Mouse (Mus musculus) pancreas, adult 10 weeks (tissue): ENCODE data around the gene Itgax. TPM values are rescaled to one million over a fixed set of nuclear protein-coding genes. Genes with fewer than 3 reads are reported as not detected.

ENCODE experiments used
- polyA plus RNA-seq: library from polyadenylated mRNA; stranded (reverse); fragments of 350-450 nt; fragmentation: Illumina TruSeq; extraction: RNeasy Lipid Tissue Mini Kit (QIAGEN cat#74804); gene quantifications from one replicate; pipeline ENCODE4 v1.2.3, GENCODE M21; 2015; ENCODE audit warnings: low read depth, low replicate concordance; ENCODE audit not compliant: insufficient read depth

Itgax gene
- polyA plus RNA-seq: 0.70 TPM

DNA sequence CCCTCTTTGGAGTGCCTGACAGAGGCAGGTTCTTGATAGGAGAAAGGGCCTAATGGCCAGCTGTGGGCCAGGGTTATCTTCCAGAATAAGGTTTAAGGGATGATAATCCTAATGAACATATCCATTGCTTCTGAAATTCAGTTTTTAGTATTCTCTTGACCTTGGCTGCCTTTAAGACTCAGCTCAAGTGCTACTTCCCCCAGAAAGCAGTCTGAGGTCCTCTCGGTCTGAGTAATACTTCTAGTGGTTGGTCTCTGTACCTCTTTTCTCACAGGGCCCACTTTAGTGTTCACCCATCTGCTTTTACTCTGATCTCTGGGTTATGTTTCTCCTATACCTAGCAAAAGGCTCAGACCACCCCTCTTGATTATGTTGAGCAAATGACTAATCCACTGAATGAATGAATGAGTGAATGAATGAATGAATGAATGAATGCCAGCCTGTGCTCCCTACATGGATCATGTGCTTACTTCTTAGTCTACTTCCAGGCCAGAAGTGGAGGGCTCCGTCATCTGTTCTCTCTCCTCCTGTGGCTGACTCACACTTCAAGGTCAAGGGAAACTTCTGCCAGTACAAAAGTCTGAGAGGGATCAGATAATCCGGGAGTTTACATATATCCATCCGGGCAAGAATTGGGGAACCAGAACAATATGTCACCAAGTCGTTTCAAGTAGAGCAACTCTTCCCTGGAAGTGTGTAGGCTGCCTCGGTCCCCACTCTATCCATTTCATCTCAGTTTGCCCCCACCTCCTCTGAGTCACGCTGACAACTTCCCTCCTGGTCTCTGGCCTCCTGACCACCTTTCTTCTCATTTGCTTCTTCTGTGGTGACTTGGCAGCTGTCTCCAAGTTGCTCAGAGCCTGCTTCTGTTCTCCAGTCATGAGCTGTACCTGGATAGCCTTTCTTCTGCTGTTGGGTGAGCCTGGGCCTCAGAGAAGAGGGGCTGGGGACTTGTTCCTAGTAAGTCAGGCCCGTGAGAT lies at the start of gene Itgax:
Gene Itgax, plus strand, starts transcription at position 807 of the 980 bp plus-strand sequence.

DNA sequence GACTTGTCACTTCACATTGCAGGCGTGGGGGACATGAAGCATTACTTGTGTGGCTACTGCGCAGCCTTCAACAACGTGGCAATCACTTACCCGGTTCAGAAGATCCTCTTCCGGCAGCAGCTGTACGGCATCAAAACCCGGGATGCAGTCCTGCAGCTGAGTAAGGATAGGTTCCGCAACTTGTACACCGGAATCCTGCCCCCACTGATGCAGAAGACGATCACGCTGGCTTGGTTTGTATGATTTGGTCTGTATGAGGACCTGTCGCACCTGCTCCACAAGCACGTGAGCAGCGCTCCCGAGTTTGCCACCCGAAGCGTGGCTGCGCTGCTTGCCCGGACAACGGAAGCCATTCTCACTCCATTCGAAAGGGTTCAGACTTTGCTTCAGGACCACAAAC lies 24.7 kb downstream of the Itgax start, which contains the start of gene Itgad:
Gene Itgad, plus strand, starts transcription at position 301 of the 400 bp plus-strand sequence.

Other genes with a start within 250 kb of the Itgax start
- gene Prss53, start 238.6 kb upstream of the Itgax start, polyA plus RNA-seq: 34.6 TPM
- not detected for gene Gm21974, start 234.1 kb upstream of the Itgax start, polyA plus RNA-seq
- gene Vkorc1, start 233.9 kb upstream of the Itgax start, polyA plus RNA-seq: 46.0 TPM
- 50.9 TPM for gene Bckdk, start 225.5 kb upstream of the Itgax start, polyA plus RNA-seq
- gene Kat8, start 217.0 kb upstream of the Itgax start, polyA plus RNA-seq: 8.2 TPM
- gene Prss8, start 199.4 kb upstream of the Itgax start, polyA plus RNA-seq: 37.0 TPM
- 7.1 TPM for gene Prss36, start 182.8 kb upstream of the Itgax start, polyA plus RNA-seq
- 87.1 TPM for gene Fus, start 162.1 kb upstream of the Itgax start, polyA plus RNA-seq
- 2.8 TPM for gene Pycard, start 135.7 kb upstream of the Itgax start, polyA plus RNA-seq
- gene Trim72, start 125.6 kb upstream of the Itgax start, polyA plus RNA-seq: not detected
- 2.1 TPM for gene Itgam, start 66.9 kb upstream of the Itgax start, polyA plus RNA-seq
- gene Gm49368, start 66.9 kb upstream of the Itgax start, polyA plus RNA-seq: not detected
- gene Itgad, start 24.8 kb downstream of the Itgax start, polyA plus RNA-seq: not detected
- gene Cox6a2, start 76.8 kb downstream of the Itgax start, polyA plus RNA-seq: 4.8 TPM
- gene Armc5, start 107.8 kb downstream of the Itgax start, polyA plus RNA-seq: 3.7 TPM
- gene 9130023H24Rik, start 108.5 kb downstream of the Itgax start, polyA plus RNA-seq: 1.6 TPM
- 13.9 TPM for gene Tgfb1i1, start 117.3 kb downstream of the Itgax start, polyA plus RNA-seq
- gene Slc5a2, start 136.1 kb downstream of the Itgax start, polyA plus RNA-seq: not detected
- 13.6 TPM for gene BC017158, start 168.6 kb downstream of the Itgax start, polyA plus RNA-seq